Mouse (Mus musculus) CH12.LX (cell line): ENCODE measurements around the gene Tmppe.

Experiments
- CTCF ChIP-seq, 2 experiments: IDR thresholded peaks in 1 of 2; conservative IDR thresholded peaks in 1 of 2; 2 replicates each; pipeline ENCODE4 v1.5.1; 2011 to 2012; ENCODE audit warnings: low read depth in 2 of 2, low read length in 2 of 2, improper control_type of control experiment in 1 of 2, inconsistent platforms in 1 of 2, mild to moderate bottlenecking in 1 of 2, moderate library complexity in 1 of 2
- ELF1 ChIP-seq: IDR thresholded peaks from 2 replicates; pipeline ENCODE4 v1.6.1; 2014; ENCODE audit warnings: low read depth, mild to moderate bottlenecking, inconsistent platforms, low read length, improper control_type of control experiment
- EP300 ChIP-seq: IDR thresholded peaks from 2 replicates; pipeline ENCODE4 v1.6.1; 2011; ENCODE audit warnings: low read length, improper control_type of control experiment
- GABPA ChIP-seq: IDR thresholded peaks from 2 replicates; pipeline ENCODE4 v1.6.1; 2012; ENCODE audit warnings: low read depth, low read length, improper control_type of control experiment, inconsistent platforms; ENCODE audit not compliant: insufficient replicate concordance
- MAZ ChIP-seq: IDR thresholded peaks from 2 replicates; pipeline ENCODE4 v1.6.1; 2012; ENCODE audit warnings: low read depth, mild to moderate bottlenecking, inconsistent platforms, low read length, improper control_type of control experiment, moderate library complexity
- POLR2A ChIP-seq: IDR thresholded peaks from 2 replicates; pipeline ENCODE4 v1.6.1; 2011; ENCODE audit warnings: low read depth, mild to moderate bottlenecking, improper control_type of control experiment, low read length
- TCF12 ChIP-seq: IDR thresholded peaks from 2 replicates; pipeline ENCODE4 v1.6.1; 2014; ENCODE audit warnings: low read depth, mild to moderate bottlenecking, inconsistent platforms, low read length, improper control_type of control experiment

- TF ChIP-seq ELF1 (no peak; the same call in 1 of the 2 replicates), EP300 (no peak), POLR2A (peak; percentile 84), GABPA (no peak), MAZ (no peak), CTCF (conservative IDR thresholded peaks at IDR 0.05 in 1 of 2, IDR thresholded peaks at IDR 0.05 in 1 of 2; ENCODE audit: low read depth in 2 of 2, low read length in 2 of 2) (no peak), TCF12 (peak; percentile 55; the same call in 1 of the 2 replicates)
These were observed 10.8 kb upstream of the Tmppe start, which contains the start of gene Crtap for GRCm38 (mm10) chr9:114389905-114390748.
